Mouse (Mus musculus) lung, postnatal 10 days (tissue): ENCODE data around the gene Hgd.

ENCODE experiments used
- DNase-seq: peaks from one replicate; pipeline ENCODE4 v3.0.0; 2021

Gene Hgd

GRCm38 (mm10) chr16:37676024-37676676 is 96.2 kb downstream of the Hgd start:
- DNase-seq: no peak

DNA sequence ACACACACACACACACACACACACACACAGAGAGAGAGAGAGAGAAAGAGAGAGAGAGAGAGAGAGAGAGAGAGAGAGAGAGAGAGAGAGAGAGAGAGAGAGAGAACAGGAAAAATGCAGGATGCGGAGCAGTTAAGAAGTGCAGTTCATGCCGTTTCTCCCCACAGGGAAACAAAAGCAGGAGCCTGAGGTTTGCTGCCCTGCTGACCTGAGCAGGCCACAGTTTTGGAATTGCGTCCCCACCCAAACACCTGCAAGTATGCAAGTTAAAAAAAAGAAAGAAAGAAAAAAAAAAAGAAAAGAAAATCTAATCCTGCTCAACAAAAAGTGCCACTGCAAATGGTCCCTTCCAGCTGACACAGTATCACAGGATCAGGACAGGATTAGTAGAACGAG is 96.7 kb downstream of the Hgd start:
- DNase-seq: no peak

DNA sequence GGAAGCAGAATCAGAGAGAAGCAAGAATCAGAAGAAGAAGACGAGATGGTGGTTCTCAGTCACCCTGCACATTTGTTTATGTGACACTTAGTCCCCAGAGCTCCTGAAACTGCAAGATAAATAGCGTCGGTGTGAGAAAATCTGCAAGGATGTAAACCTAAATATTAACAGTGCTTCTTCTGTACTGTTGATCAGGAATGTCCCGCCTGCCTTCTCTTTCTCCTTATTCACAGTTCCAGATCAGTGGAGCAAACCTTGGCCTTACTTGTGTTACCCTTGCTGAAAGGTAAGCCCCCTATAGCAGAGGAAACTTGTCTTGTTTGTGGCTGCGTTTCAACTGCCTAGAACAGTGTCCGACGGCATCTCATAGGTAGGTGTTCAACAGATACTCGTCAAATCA is 97.6 kb downstream of the Hgd start:
- DNase-seq: no peak

DNA sequence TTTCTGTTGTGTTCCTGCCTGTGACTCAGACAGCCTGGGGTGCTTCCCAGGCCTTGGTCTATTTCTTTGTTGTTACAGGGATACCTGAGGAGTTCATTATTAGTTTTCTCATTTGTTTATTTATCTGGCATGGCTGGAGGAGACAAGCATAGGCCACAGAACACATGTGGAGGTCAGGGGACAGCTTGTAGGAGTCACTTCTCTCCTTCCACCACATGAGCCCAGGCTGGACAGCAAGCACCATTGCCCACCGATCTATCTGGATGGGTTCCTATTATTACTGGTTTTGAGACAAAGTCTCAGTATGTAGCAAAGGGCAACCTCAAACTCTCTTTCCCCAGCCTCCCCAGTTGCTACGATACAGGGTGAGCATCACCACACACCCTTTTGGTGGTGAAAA is 100.3 kb downstream of the Hgd start:
- DNase-seq: no peak

GRCm38 (mm10) chr16:37680831-37681230 is 100.9 kb downstream of the Hgd start:
- DNase-seq: no peak
